ENCODE assay signal across 8 mouse cellular contexts in the genomic region with DNA sequence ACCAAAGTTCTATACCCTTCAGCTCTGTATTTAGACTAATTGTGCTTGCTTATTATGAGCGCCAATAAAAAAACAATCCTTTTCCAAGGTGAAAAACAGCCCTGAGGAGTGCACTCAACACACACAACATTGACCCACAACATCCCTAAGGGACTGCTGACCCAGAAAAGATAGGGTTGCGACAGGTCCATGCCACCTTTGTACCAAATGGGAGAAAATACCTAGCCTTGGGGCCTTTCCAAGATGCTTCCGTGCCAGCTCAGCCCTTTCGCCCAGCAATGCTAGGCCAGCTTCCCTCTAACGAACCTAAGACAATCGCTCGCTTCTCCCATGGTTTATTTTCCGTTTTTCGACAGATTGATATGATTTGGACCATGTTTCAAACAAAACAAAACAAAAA. TPM values are rescaled to one million over a fixed set of nuclear protein-coding genes. Genes with fewer than 3 reads are reported as not detected.
A peak's percentile ranks its signal among the peaks of the same experiment; 100 is the strongest.
DNase-seq lines count a peak whose midpoint lies in the region; ATAC-seq and TF ChIP-seq lines count a peak whose summit lies in the region.

No protein-coding gene starts in this region.

- WGBS in forebrain, embryonic 13.5 days, result 86% methylated on average over 9 of the region's 9 CpGs
- WGBS in kidney, postnatal 0 days, result 88% methylated on average over 9 of the region's 9 CpGs
- WGBS in neural tube, embryonic 12.5 days, result 91% methylated on average over 9 of the region's 9 CpGs

- intact Hi-C loops in left cerebral cortex, adult 2 months (cut with DNase I), result no loop called here
- intact Hi-C loops in left cerebral cortex, postnatal 10 days (cut with DNase I), result no loop called here

- H3K9me3 ChIP-seq in forebrain, embryonic 13.5 days (replicated peaks), result no peaks in the 10 kb centered on the region
- H3K9me3 ChIP-seq in kidney, postnatal 0 days (replicated peaks; ENCODE audit: low read length), result no peaks in the 10 kb centered on the region
- no peaks in the 10 kb centered on the region for H3K9me3 ChIP-seq in neural tube, embryonic 12.5 days

- H3K4me1 ChIP-seq in forebrain, embryonic 13.5 days, result peaks cover 12% of the 10 kb centered on the region
- 0 out of 2 replicates have a peak, but pooled peaks cover 3% of the 10 kb centered on the region for H3K4me1 ChIP-seq in kidney, postnatal 0 days (replicated peaks; ENCODE audit: insufficient read depth, low read length)
- peaks cover 10% of the 10 kb centered on the region for H3K4me1 ChIP-seq in neural tube, embryonic 12.5 days

- peak overlapping the region; percentile 81 for H3K4me2 ChIP-seq in forebrain, embryonic 13.5 days
- H3K4me2 ChIP-seq in kidney, postnatal 0 days (ENCODE audit: low read length), result peak overlapping the region; percentile 96
- H3K4me2 ChIP-seq in neural tube, embryonic 12.5 days (replicated peaks), result peak overlapping the region; percentile 96

- no peak for ATAC-seq in forebrain, embryonic 13.5 days
- no peak for ATAC-seq in kidney, postnatal 0 days (replicated peaks; ENCODE audit: low FRiP score, low read depth)
- no peak for ATAC-seq in neural tube, embryonic 12.5 days (ENCODE audit: low FRiP score, low read depth)
- ATAC-seq in monocyte, adult 5-6 weeks (replicated peaks; ENCODE audit: insufficient number of reproducible peaks, low FRiP score, low TSS enrichment, poor library complexity, severe bottlenecking), result no peak
- ATAC-seq in granulocyte monocyte progenitor cell, adult 5-6 weeks (replicated peaks; ENCODE audit: poor library complexity, severe bottlenecking), result no peak

- peak overlapping the region; percentile 42 for H3K27ac ChIP-seq in left cerebral cortex, adult 2 months
- no peak overlapping the region for H3K27ac ChIP-seq in forebrain, embryonic 13.5 days
- H3K27ac ChIP-seq in kidney, postnatal 0 days, result no peak overlapping the region
- no peak overlapping the region for H3K27ac ChIP-seq in neural tube, embryonic 12.5 days

- H3K36me3 ChIP-seq in forebrain, embryonic 13.5 days (ENCODE audit: poor library complexity, severe bottlenecking), result no peaks in the 10 kb centered on the region
- no peaks in the 10 kb centered on the region for H3K36me3 ChIP-seq in kidney, postnatal 0 days (ENCODE audit: insufficient read depth, low read length)
- H3K36me3 ChIP-seq in neural tube, embryonic 12.5 days, result no peaks in the 10 kb centered on the region

- no peak for DNase-seq in left cerebral cortex, adult 2 months (ENCODE audit: extremely low spot score in 1 of 2, low spot score in 2 of 2)
- no peak for DNase-seq in left cerebral cortex, postnatal 10 days (ENCODE audit: extremely low spot score in 1 of 2, low spot score in 2 of 2)
- DNase-seq in kidney, postnatal 0 days (ENCODE audit: low spot score), result no peak
- DNase-seq in T-cell, adult 2 months (ENCODE audit: low spot score), result no peak

- no peak overlapping the region for H3K9ac ChIP-seq in forebrain, embryonic 13.5 days
- 0 out of 2 replicates have a peak overlapping the region, but pooled peaks have one; percentile 47 for H3K9ac ChIP-seq in kidney, postnatal 0 days (ENCODE audit: low read depth, low read length)
- no peak overlapping the region for H3K9ac ChIP-seq in neural tube, embryonic 12.5 days

- peak overlapping the region; percentile 45 for H3K4me3 ChIP-seq in left cerebral cortex, adult 2 months
- H3K4me3 ChIP-seq in forebrain, embryonic 13.5 days, result no peak overlapping the region; the same call in 1 of the 2 replicates
- H3K4me3 ChIP-seq in kidney, postnatal 0 days (replicated peaks; ENCODE audit: low read depth, low read length), result no peak overlapping the region
- H3K4me3 ChIP-seq in neural tube, embryonic 12.5 days, result peak overlapping the region; percentile 27; the same call in 1 of the 2 replicates

- H3K27me3 ChIP-seq in forebrain, embryonic 13.5 days, result peaks cover 21% of the 10 kb centered on the region
- no peaks in the 10 kb centered on the region for H3K27me3 ChIP-seq in kidney, postnatal 0 days (ENCODE audit: insufficient read depth, low read length)
- no peaks in the 10 kb centered on the region for H3K27me3 ChIP-seq in neural tube, embryonic 12.5 days (replicated peaks)

- TF ChIP-seq CTCF in left cerebral cortex, adult 2 months (IDR thresholded peaks at IDR 0.05), result no peak
- TF ChIP-seq CTCF in kidney, postnatal 0 days (IDR thresholded peaks at IDR 0.05; ENCODE audit: low read depth), result no peak

RNA-seq across cellular contexts. Expression of a gene that starts 2.9 kb away (rescaled TPM):
- 10 to 100 TPM; 44.0 to 50.0 TPM for total RNA-seq in left cerebral cortex, adult 2 months (2021)
- 10 to 100 TPM; 22.7 to 25.8 TPM for total RNA-seq in left cerebral cortex, postnatal 10 days (2021)
- 1.5 and 1.6 TPM in 2 replicates for polyA plus RNA-seq in forebrain, embryonic 13.5 days (2015; fragmentation: Nextera tagmentation; extraction: Ambion mirVana)
- 31.5 and 33.6 TPM in 2 replicates for polyA plus RNA-seq in kidney, postnatal 0 days (2015; fragmentation: Nextera tagmentation; extraction: Ambion mirVana)
- polyA plus RNA-seq in neural tube, embryonic 12.5 days (2016; fragmentation: Nextera tagmentation; extraction: Ambion mirVana), result 3.7 and 4.0 TPM in 2 replicates
- total RNA-seq in monocyte, adult 5-6 weeks (2017), result 7.4 to 10.1 TPM (median 9.0 TPM) in 3 replicates
- 3.2 and 6.9 TPM in 2 replicates for total RNA-seq in granulocyte monocyte progenitor cell, adult 5-6 weeks (2014; fragmentation: Nextera tagmentation)
- total RNA-seq in granulocyte monocyte progenitor cell, adult 5-6 weeks (2017), result 9.1 and 11.3 TPM in 2 replicates

Comparison
In these comparisons a context has a peak if more than half of its experiments do, and no peak if none do; other contexts are left out.
1. H3K4me3 ChIP-seq: peak in left cerebral cortex, adult 2 months (single experiment) and neural tube, embryonic 12.5 days (single experiment); none in forebrain, embryonic 13.5 days (single experiment) and kidney, postnatal 0 days (single experiment).
2. Peak in every context shown above with its lines, with median percentiles within 50 percentile points of each other: H3K4me2 ChIP-seq.